Mouse (Mus musculus): ENCODE measurements around the gene 1810043G02Rik. TPM values are rescaled to one million over a fixed set of nuclear protein-coding genes. Genes with fewer than 3 reads are reported as not detected.
"Not testable (repeated sequence)": the region's sequence is repeated elsewhere in the genome, so short reads cannot be mapped to it uniquely, and the experiment has no call there.

Gene 1810043G02Rik
- 4.2 and 4.7 TPM in 2 replicates for polyA plus RNA-seq (2011; ENCODE audit: insufficient read depth, insufficient read length, low read depth, missing spikeins)

- Histone ChIP-seq H3K27ac (ENCODE audit: insufficient read depth, low read length) (no peak within 1 kb of the TSS), H3K9ac (ENCODE audit: low read depth, poor library complexity, severe bottlenecking) (peak within 1 kb of the TSS; percentile 41), H3K36me3 (ENCODE audit: control insufficient read depth, insufficient read depth, low read length, poor library complexity, severe bottlenecking) (no peaks in the 10 kb centered on the region), H3K9me3 (replicated peaks; ENCODE audit: control insufficient read depth, insufficient read depth, low read length, poor library complexity, severe bottlenecking) (no peaks in the 10 kb centered on the region), H3K4me1 (ENCODE audit: control insufficient read depth, insufficient read depth, low read length) (no peaks in the 10 kb centered on the region), H3K27me3 (ENCODE audit: control insufficient read depth, insufficient read depth, low read length, poor library complexity, severe bottlenecking) (no peaks in the 10 kb centered on the region), H3K4me3 (ENCODE audit: low read depth, low read length) (peak within 1 kb of the TSS; percentile 82)
- TF ChIP-seq POLR2A (IDR thresholded peaks at IDR 0.05; ENCODE audit: insufficient read depth, low read length) (peak; percentile 42), EP300 (IDR thresholded peaks at IDR 0.05; ENCODE audit: insufficient read depth, low read depth, low read length) (no peak)
Measured at GRCm38 (mm10) chr10:77978351-77979350, at the start of gene 1810043G02Rik. Gene 1810043G02Rik (plus strand): TSS chr10:77978524.

DNA sequence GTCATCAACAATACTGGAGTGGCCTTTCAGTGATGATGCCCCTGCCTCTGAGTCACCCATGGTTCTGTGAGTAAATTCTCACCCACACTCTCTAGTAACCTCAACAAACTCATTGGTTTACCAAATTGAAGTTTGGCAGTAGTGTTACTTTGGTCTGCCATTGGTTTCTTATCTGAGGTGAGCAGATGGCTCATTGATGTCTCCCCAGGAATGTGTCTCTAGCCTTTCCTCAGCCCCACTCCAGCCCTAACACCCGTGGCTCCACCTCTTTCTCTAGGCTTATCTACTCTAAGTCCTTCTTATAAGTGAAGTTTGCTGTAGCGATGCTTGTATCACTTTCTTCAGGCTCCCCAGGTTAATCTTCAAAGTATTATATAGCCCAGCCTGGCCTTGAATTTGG lies 38.6 kb upstream of the 1810043G02Rik start:
- H3K9me3 ChIP-seq (replicated peaks; ENCODE audit: control insufficient read depth, insufficient read depth, low read length, poor library complexity, severe bottlenecking) = no peaks in the 10 kb centered on the region; the same call in 1 of the 2 replicates
- no peak overlapping the region for H3K4me3 ChIP-seq (ENCODE audit: low read depth, low read length)
- H3K27ac ChIP-seq (ENCODE audit: insufficient read depth, low read length) = no peak overlapping the region
- TF ChIP-seq POLR2A (IDR thresholded peaks at IDR 0.05; ENCODE audit: insufficient read depth, low read length) = no peak
- no peak for TF ChIP-seq EP300 (IDR thresholded peaks at IDR 0.05; ENCODE audit: insufficient read depth, low read depth, low read length)
- no peak for TF ChIP-seq CTCF (IDR thresholded peaks at IDR 0.05; ENCODE audit: low read depth, low read length)
- H3K36me3 ChIP-seq (ENCODE audit: control insufficient read depth, insufficient read depth, low read length, poor library complexity, severe bottlenecking) = no peaks in the 10 kb centered on the region
- no peaks in the 10 kb centered on the region for H3K4me1 ChIP-seq (ENCODE audit: control insufficient read depth, insufficient read depth, low read length)
- no peaks in the 10 kb centered on the region for H3K27me3 ChIP-seq (ENCODE audit: control insufficient read depth, insufficient read depth, low read length, poor library complexity, severe bottlenecking)
- no peak overlapping the region for H3K9ac ChIP-seq (ENCODE audit: low read depth, poor library complexity, severe bottlenecking)

DNA sequence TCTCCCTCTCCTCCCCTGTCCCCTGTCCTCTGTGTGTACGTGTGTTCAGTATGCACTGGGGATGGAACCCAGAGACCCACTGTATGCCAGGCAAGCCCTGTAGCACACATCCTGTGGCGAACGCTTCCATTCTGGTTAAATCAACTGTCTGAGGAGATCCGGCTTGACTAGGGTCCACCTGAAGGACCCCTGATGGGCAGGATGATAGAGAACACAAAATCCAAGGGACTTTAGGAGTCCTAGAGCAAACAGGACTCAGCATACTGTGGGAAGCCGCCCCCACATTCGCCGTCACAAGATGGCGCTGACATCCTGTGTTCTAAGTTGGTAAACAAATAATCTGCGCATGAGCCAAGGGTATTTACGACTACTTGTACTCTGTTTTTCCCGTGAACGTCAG lies 27.9 kb upstream of the 1810043G02Rik start:
- not testable (repeated sequence) for H3K9ac ChIP-seq (ENCODE audit: low read depth, poor library complexity, severe bottlenecking); H3K36me3 ChIP-seq (ENCODE audit: control insufficient read depth, insufficient read depth, low read length, poor library complexity, severe bottlenecking); H3K4me1 ChIP-seq (ENCODE audit: control insufficient read depth, insufficient read depth, low read length); H3K9me3 ChIP-seq (replicated peaks; ENCODE audit: control insufficient read depth, insufficient read depth, low read length, poor library complexity, severe bottlenecking); H3K4me3 ChIP-seq (ENCODE audit: low read depth, low read length); H3K27me3 ChIP-seq (ENCODE audit: control insufficient read depth, insufficient read depth, low read length, poor library complexity, severe bottlenecking); H3K27ac ChIP-seq (ENCODE audit: insufficient read depth, low read length)

- H3K4me1 ChIP-seq (ENCODE audit: control insufficient read depth, insufficient read depth, low read length) = no peaks in the 10 kb centered on the region
- TF ChIP-seq EP300 (IDR thresholded peaks at IDR 0.05; ENCODE audit: insufficient read depth, low read depth, low read length) (no peak), CTCF (IDR thresholded peaks at IDR 0.05; ENCODE audit: low read depth, low read length) (no peak), POLR2A (IDR thresholded peaks at IDR 0.05; ENCODE audit: insufficient read depth, low read length) (no peak)
- H3K36me3 ChIP-seq (ENCODE audit: control insufficient read depth, insufficient read depth, low read length, poor library complexity, severe bottlenecking) = no peaks in the 10 kb centered on the region
- H3K27ac ChIP-seq (ENCODE audit: insufficient read depth, low read length) = no peak overlapping the region
- H3K9me3 ChIP-seq (replicated peaks; ENCODE audit: control insufficient read depth, insufficient read depth, low read length, poor library complexity, severe bottlenecking) = no peaks in the 10 kb centered on the region
- no peaks in the 10 kb centered on the region for H3K27me3 ChIP-seq (ENCODE audit: control insufficient read depth, insufficient read depth, low read length, poor library complexity, severe bottlenecking)
- H3K4me3 ChIP-seq (ENCODE audit: low read depth, low read length) = no peak overlapping the region
- H3K9ac ChIP-seq (ENCODE audit: low read depth, poor library complexity, severe bottlenecking) = no peak overlapping the region
Measured at GRCm38 (mm10) chr10:77962725-77963124, 15.6 kb upstream of the 1810043G02Rik start.

DNA sequence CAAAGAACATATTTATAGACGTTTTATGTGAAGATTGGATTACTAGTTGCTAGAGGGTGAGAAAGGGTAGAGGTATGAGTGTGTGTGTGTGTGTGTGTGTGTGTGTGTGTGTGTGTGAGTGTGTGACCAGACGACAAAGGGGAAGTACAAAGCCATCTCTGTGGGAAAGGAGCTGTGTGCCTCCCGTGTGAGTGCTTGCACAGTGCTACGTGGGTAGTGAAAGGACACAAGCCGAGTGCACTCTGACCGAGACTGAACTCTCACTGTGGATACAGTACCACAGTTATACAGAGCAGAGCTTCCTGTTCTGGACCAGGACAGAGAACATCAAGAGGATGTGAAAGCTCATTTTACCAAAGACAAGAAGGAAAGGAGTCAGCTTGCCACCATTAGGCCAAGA lies 14.4 kb upstream of the 1810043G02Rik start:
- Histone ChIP-seq H3K27ac (ENCODE audit: insufficient read depth, low read length) (no peak overlapping the region), H3K4me3 (ENCODE audit: low read depth, low read length) (no peak overlapping the region), H3K36me3 (ENCODE audit: control insufficient read depth, insufficient read depth, low read length, poor library complexity, severe bottlenecking) (no peaks in the 10 kb centered on the region), H3K9me3 (replicated peaks; ENCODE audit: control insufficient read depth, insufficient read depth, low read length, poor library complexity, severe bottlenecking) (no peaks in the 10 kb centered on the region), H3K27me3 (ENCODE audit: control insufficient read depth, insufficient read depth, low read length, poor library complexity, severe bottlenecking) (0 out of 2 replicates have a peak, but pooled peaks cover 2% of the 10 kb centered on the region), H3K9ac (ENCODE audit: low read depth, poor library complexity, severe bottlenecking) (no peak overlapping the region), H3K4me1 (ENCODE audit: control insufficient read depth, insufficient read depth, low read length) (no peaks in the 10 kb centered on the region)
- TF ChIP-seq CTCF (IDR thresholded peaks at IDR 0.05; ENCODE audit: low read depth, low read length) = no peak
- TF ChIP-seq EP300 (IDR thresholded peaks at IDR 0.05; ENCODE audit: insufficient read depth, low read depth, low read length) = no peak
- TF ChIP-seq POLR2A (IDR thresholded peaks at IDR 0.05; ENCODE audit: insufficient read depth, low read length) = no peak

All from ES-Bruce4 (cell line).